Mouse (Mus musculus) naive thymus-derived CD4-positive, alpha-beta T cell, adult 2 months (primary cell): Measurements from ENCODE around the gene Sec14l1.

Source experiments
- DNase-seq: peaks from one replicate; pipeline ENCODE4 v3.0.0-alpha.2; 2011; ENCODE audit warnings: low read depth

Gene Sec14l1

DNA sequence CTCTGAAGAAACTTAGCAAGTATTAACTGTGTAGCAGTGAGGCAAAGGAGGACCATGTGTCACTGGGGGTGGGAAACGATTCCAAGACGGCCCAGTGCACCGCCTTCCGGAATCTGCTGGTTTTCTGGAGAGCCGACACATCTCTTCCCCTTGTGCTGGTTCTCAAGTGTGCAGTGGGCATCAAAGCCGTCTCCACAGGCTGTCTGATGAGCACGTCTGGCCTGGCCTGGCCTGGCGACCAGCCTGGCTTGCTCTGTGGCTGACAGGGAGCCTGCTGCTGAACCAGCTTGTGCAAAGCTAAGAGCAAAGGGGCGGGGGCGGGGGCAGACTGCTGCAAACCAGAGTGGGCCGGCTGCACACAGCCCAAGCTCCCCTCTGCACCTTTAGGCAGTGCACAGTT lies 14.5 kb downstream of the Sec14l1 start:
- DNase-seq = no peak

DNA sequence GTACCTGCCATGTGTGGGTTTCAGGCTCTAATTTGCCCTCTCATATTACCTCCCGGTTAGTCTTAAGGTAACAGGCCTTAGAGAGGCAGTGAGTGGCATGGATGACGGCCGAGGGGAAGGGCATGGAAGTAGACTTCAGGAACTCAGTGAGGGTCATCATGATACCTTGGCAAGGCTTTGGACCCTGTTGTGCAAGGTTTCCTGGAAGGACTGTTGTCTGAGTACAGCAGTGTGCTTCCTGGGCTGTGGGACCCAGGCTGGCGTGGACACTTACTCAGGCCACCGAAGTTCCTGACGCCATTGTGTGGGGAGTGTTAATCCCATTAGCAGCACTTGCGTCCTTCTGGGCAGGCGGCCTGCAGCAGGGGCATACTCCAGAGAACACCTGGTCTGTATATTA lies 15.1 kb downstream of the Sec14l1 start:
- DNase-seq = no peak

GRCm38 (mm10) chr11:117130888-117131287 lies 15.9 kb downstream of the Sec14l1 start:
- no peak for DNase-seq

DNA sequence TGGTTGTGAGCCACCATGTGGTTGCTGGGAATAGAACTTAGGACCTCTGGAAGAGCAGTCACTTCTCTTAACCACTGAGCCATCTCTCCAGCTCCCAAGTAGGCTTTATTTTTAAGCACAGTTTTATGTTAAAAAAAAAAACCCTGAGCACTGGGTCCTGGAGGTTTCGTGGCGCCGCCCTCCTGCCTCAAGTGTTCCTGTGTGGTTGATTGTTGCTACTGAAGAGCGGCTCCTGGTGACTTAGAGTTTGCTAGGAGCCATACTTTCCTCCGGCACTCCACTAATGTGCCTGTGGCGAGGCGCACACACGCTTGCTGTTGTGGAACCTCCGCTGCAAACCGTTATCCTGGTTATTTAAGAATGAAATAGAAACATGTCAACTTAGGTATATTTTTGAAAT lies 16.5 kb downstream of the Sec14l1 start:
- DNase-seq = no peak

- DNase-seq = no peak
These were observed 19.9 kb downstream of the Sec14l1 start for GRCm38 (mm10) chr11:117134776-117135387.

- DNase-seq = no peak
These were observed 20.7 kb downstream of the Sec14l1 start for GRCm38 (mm10) chr11:117135457-117136290.

GRCm38 (mm10) chr11:117136880-117137279 lies 21.9 kb downstream of the Sec14l1 start:
- no peak for DNase-seq

GRCm38 (mm10) chr11:117138213-117138761 lies 23.3 kb downstream of the Sec14l1 start:
- DNase-seq = no peak

GRCm38 (mm10) chr11:117138795-117139463 lies 24.0 kb downstream of the Sec14l1 start:
- DNase-seq = no peak

GRCm38 (mm10) chr11:117141376-117142001 lies 26.5 kb downstream of the Sec14l1 start:
- DNase-seq = no peak

DNA sequence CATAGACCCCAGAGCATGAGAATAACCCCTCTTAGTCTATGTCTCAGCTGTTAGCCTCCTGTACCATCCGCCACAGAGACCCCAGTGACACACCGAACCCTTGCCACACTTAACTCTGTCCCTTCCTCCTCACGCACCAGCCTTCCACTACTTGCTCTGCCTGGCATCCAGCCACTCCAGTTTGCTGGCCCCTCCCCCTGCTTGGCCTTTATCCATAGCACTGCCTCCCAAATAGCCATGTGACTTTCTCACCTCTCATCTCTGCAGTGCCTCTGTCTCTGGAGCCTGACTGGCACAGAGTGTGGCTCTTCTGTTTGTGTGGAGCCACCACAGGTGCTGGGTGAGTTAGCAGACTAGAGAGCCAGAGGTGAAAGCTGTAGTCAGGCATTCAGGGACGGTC lies 27.5 kb downstream of the Sec14l1 start:
- DNase-seq = no peak

GRCm38 (mm10) chr11:117145451-117146117 lies 30.6 kb downstream of the Sec14l1 start:
- no peak for DNase-seq

DNA sequence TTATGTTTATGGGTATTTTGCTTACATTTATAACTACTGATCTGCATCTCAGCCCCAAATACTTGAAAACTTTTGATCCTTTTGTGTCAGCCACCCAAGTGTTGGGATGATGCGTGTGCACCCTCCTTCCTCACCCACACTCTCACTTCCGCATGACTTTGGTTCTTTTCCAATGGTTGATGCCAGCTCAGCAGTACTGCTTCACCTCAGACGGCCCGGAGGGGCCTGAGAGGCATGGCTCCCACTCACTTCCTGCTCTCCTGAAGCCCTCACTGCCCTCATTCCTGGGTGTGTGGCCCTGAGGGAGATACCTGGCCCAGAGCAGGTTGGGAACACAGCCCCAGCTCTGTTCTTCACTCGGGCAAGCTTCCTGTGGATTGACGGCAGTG lies 31.1 kb downstream of the Sec14l1 start:
- DNase-seq = no peak

DNA sequence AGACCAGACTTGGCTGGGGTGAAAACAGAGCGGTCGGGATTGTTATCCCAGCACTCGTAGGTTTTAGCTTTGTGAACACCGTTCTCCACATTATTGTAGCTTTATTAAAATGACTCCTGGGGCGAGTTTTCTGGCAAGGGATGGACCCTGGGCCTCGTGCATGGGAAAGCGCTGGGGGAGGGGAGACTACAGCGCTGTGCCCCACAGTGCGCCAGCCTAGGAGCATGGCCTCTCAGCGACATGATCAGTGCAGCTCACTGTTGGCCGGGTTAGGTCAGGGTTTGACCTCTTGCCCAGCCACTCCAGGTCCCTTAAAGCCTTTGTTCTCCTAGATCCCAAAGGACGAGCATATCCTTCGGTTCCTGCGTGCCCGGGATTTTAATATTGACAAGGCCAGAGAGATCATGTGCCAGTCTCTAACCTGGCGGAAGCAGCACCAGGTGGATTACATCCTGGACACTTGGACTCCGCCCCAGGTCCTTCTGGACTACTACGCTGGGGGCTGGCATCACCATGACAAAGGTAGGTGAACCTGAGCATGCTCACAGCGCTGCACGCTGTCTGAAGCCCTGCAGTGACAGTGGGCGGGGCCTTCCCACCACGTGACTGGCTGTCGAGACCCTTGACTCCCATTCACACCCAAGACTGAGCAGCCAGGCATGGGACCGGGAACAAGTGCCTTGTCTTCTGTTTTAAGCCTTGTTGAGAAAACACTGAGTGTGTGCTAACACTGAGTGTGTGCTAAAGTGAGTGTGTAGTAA lies 32.0 kb downstream of the Sec14l1 start:
- no peak for DNase-seq

GRCm38 (mm10) chr11:117148893-117149685 lies 34.1 kb downstream of the Sec14l1 start:
- DNase-seq = no peak

DNA sequence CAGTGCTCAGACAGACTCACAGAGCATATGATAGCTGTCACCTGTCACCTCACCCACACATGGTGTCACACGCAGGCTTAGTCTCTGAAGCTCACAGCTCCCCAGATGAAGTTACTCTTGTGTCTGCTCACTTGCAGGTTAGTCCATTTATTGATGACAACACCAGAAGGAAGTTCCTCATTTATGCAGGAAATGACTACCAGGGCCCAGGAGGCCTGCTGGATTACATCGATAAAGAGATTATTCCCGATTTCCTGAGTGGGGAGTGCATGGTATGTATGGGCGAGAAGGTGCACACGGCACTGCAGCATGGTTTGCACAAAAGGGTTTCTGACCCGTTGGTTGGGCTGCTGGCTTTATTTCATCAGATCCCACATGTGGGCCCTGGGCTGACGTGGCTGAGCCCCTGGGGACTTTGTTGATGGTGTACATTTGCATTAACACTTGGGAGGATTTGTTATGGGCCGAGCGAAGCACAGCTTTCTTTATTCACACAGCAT lies 35.5 kb downstream of the Sec14l1 start:
- DNase-seq = no peak

- no peak for DNase-seq
These were observed 36.5 kb downstream of the Sec14l1 start for GRCm38 (mm10) chr11:117151461-117151860.

- no peak for DNase-seq
These were observed 37.6 kb downstream of the Sec14l1 start for GRCm38 (mm10) chr11:117152541-117152940.

DNA sequence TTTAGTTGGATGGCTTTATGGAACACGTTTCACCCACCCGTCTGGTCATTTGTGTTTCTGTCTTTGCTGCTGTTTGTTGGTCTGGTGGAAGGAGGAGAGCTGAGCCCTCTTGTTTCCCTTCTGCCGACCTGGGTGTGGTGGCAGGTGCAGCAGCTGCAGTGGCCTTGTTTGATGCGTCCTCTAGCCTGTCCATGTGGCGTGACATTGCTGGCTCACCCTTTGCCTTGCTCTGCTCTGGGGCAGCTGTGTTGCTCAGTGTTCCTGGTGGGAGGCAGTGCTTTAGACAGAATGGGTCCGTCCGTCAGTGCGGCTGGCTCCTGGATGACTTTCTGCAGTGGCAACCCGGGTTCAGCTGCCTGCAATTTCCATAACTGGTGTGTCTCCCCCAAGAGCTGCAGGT lies 38.6 kb downstream of the Sec14l1 start:
- no peak for DNase-seq
